Mouse (Mus musculus) stomach, postnatal 0 days (tissue): Measurements from ENCODE around the gene Rasgef1b.

Source experiments
- CTCF ChIP-seq: IDR thresholded peaks from 2 replicates; pipeline ENCODE4 v1.5.1; 2016; ENCODE audit warnings: antibody characterized with exemption, low read depth, mild to moderate bottlenecking, moderate library complexity
- EP300 ChIP-seq: optimal IDR thresholded peaks from 2 replicates; pipeline ENCODE3; 2016; ENCODE audit warnings: antibody characterized with exemption

- TF ChIP-seq CTCF (no peak), EP300 (no peak)
These were observed 44.4 kb upstream of the Rasgef1b start for GRCm38 (mm10) chr5:99773265-99773664.
